Mouse (Mus musculus): ENCODE results near the gene Tbc1d4. TPM values are rescaled to one million over a fixed set of nuclear protein-coding genes. Genes with fewer than 3 reads are reported as not detected.

The Tbc1d4 gene
- total and polyA plus RNA-seq, 3 experiments, result 20.6 to 72.9 (median 71.0) TPM

GRCm38 (mm10) chr14:101654526-101654909 lies 45.5 kb upstream of the Tbc1d4 start:
- TF ChIP-seq MAX (IDR thresholded peaks at IDR 0.05; ENCODE audit: low read length), result no peak
- 0 out of 2 replicates have a peak, but pooled peaks have one; percentile 7 for TF ChIP-seq MXI1 (IDR thresholded peaks at IDR 0.05; ENCODE audit: low read depth, low read length)
- TF ChIP-seq E2F4 (IDR thresholded peaks at IDR 0.05; ENCODE audit: insufficient replicate concordance, low read depth, low read length), result no peak
- peak; percentile 30; the same call in 1 of the 2 replicates for TF ChIP-seq SIN3A (IDR thresholded peaks at IDR 0.05; ENCODE audit: low read length)
- Histone ChIP-seq H3K36me3 (replicated peaks in 1 of 2; ENCODE audit: control insufficient read depth in 1 of 2, insufficient read depth in 1 of 2, low read length in 1 of 2) (peaks cover 0 to 11% of the 10 kb centered on the region in 2 experiments), H3K79me2 (replicated peaks; ENCODE audit: control insufficient read depth, extremely low read depth, insufficient read depth, poor library complexity, severe bottlenecking) (peaks cover 15% of the 10 kb centered on the region), H3K4me3 (replicated peaks in 1 of 3; ENCODE audit: low read depth in 2 of 3, low read length in 2 of 3, poor library complexity in 1 of 3) (peak overlapping the region; percentile 78 to 82 (median 79)), H3K27ac (ENCODE audit: insufficient read depth, low read depth) (no peak overlapping the region), H3K9ac (ENCODE audit: insufficient read depth, low read depth) (peak overlapping the region; percentile 48), H3K27me3 (replicated peaks) (no peaks in the 10 kb centered on the region), H3K4me1 (ENCODE audit: control insufficient read depth in 1 of 2, insufficient read depth in 2 of 2) (peaks cover 3 to 41% of the 10 kb centered on the region in 2 experiments; a peak in 2 of 4 replicates), H3K4me2 (ENCODE audit: insufficient read depth, low read depth, poor library complexity, severe bottlenecking) (peak overlapping the region; percentile 65), H3K9me3 (replicated peaks; ENCODE audit: low read length) (no peaks in the 10 kb centered on the region)
- DNase-seq (ENCODE audit: extremely low read depth), result no peak
- dilution Hi-C loops (cut with MboI; ENCODE audit: extremely low pct_ligation_motif_present, extremely low pct_unique_long_range_greater_than_20kb, low sequenced_read_pairs) (no loop called here), in situ Hi-C loops (cut with MboI; ENCODE audit: low pct_ligation_motif_present, low pct_unique_long_range_greater_than_20kb, low sequenced_read_pairs) (no loop called here)

GRCm38 (mm10) chr14:101653581-101654525 lies 44.9 kb upstream of the Tbc1d4 start, which contains the start of gene Uchl3:
Gene Uchl3, plus strand, starts transcription at chr14:101653967.
- in situ Hi-C loops (cut with MboI; ENCODE audit: low pct_ligation_motif_present, low pct_unique_long_range_greater_than_20kb, low sequenced_read_pairs) (no loop called here), dilution Hi-C loops (cut with MboI; ENCODE audit: extremely low pct_ligation_motif_present, extremely low pct_unique_long_range_greater_than_20kb, low sequenced_read_pairs) (no loop called here)
- peak within 1 kb of the TSS; percentile 78 to 82 (median 79) for H3K4me3 ChIP-seq (replicated peaks in 1 of 3; ENCODE audit: low read depth in 2 of 3, low read length in 2 of 3, poor library complexity in 1 of 3)
- peak; percentile 96 for DNase-seq (ENCODE audit: extremely low read depth)
- H3K27ac ChIP-seq (ENCODE audit: insufficient read depth, low read depth), result peak within 1 kb of the TSS; percentile 23; the same call in 1 of the 2 replicates
- peaks cover 3 to 35% of the 10 kb centered on the region in 2 experiments; a peak in 2 of 4 replicates for H3K4me1 ChIP-seq (ENCODE audit: control insufficient read depth in 1 of 2, insufficient read depth in 2 of 2)
- peak within 1 kb of the TSS; percentile 48 for H3K9ac ChIP-seq (ENCODE audit: insufficient read depth, low read depth)
- peaks cover 0 to 4% of the 10 kb centered on the region in 2 experiments for H3K36me3 ChIP-seq (replicated peaks in 1 of 2; ENCODE audit: control insufficient read depth in 1 of 2, insufficient read depth in 1 of 2, low read length in 1 of 2)
- peaks cover 15% of the 10 kb centered on the region for H3K79me2 ChIP-seq (replicated peaks; ENCODE audit: control insufficient read depth, extremely low read depth, insufficient read depth, poor library complexity, severe bottlenecking)
- no peaks in the 10 kb centered on the region for H3K9me3 ChIP-seq (replicated peaks; ENCODE audit: low read length)
- H3K4me2 ChIP-seq (ENCODE audit: insufficient read depth, low read depth, poor library complexity, severe bottlenecking), result peak within 1 kb of the TSS; percentile 65
- H3K27me3 ChIP-seq (replicated peaks), result no peaks in the 10 kb centered on the region
- TF ChIP-seq JUND (conservative IDR thresholded peaks at IDR 0.05; ENCODE audit: low read depth, low read length) (no peak), CHD1 (IDR thresholded peaks at IDR 0.05; ENCODE audit: low read depth, low read length) (peak; percentile 100), MAZ (IDR thresholded peaks at IDR 0.05; ENCODE audit: low read depth, low read length) (peak; percentile 63; the same call in 1 of the 2 replicates), UBTF (IDR thresholded peaks at IDR 0.05; ENCODE audit: low read depth, low read length) (peak; percentile 13; the same call in 1 of the 2 replicates), TBP (conservative IDR thresholded peaks at IDR 0.05; ENCODE audit: low read depth, low read length) (0 out of 2 replicates have a peak, but pooled peaks have one; percentile 29), MYC (IDR thresholded peaks at IDR 0.05; ENCODE audit: low read depth, low read length) (peak; percentile 96), IRF4 (IDR thresholded peaks at IDR 0.05; ENCODE audit: low read depth, low read length) (peak; percentile 63), TCF12 (IDR thresholded peaks at IDR 0.05; ENCODE audit: low read depth, low read length) (peak; percentile 76; the same call in 1 of the 2 replicates), ZNF384 (IDR thresholded peaks at IDR 0.05; ENCODE audit: low read depth, low read length) (no peak), KAT2A (IDR thresholded peaks at IDR 0.05; ENCODE audit: insufficient replicate concordance, low read length) (0 out of 2 replicates have a peak, but pooled peaks have one; percentile 44), SMC3 (IDR thresholded peaks at IDR 0.05; ENCODE audit: low read depth, low read length) (peak; percentile 57), E2F4 (IDR thresholded peaks at IDR 0.05; ENCODE audit: insufficient replicate concordance, low read depth, low read length) (peak; percentile 56; the same call in 1 of the 2 replicates), SIN3A (IDR thresholded peaks at IDR 0.05; ENCODE audit: low read length) (peak; percentile 19), POLR2A (IDR thresholded peaks at IDR 0.05; ENCODE audit: low read depth, low read length) (peak; percentile 61), BHLHE40 (IDR thresholded peaks at IDR 0.05; ENCODE audit: low read depth, low read length) (no peak; the same call in 1 of the 2 replicates), HCFC1 (IDR thresholded peaks at IDR 0.05; ENCODE audit: low read depth, low read length) (peak; percentile 74), POLR2AphosphoS2 (IDR thresholded peaks at IDR 0.05; ENCODE audit: low read depth, low read length) (no peak; the same call in 1 of the 2 replicates), MAX (IDR thresholded peaks at IDR 0.05; ENCODE audit: low read length) (peak; percentile 91), ETS1 (conservative IDR thresholded peaks at IDR 0.05; ENCODE audit: low read depth, low read length) (0 out of 2 replicates have a peak, but pooled peaks have one; percentile 15), CHD2 (IDR thresholded peaks at IDR 0.05; ENCODE audit: low read length) (no peak), ZMIZ1 (IDR thresholded peaks at IDR 0.05; ENCODE audit: low read depth, low read length) (0 out of 2 replicates have a peak, but pooled peaks have one; percentile 37), ZC3H11A (IDR thresholded peaks at IDR 0.05; ENCODE audit: low read depth, low read length) (no peak), ELF1 (IDR thresholded peaks at IDR 0.05; ENCODE audit: low read depth, low read length) (peak; percentile 76), MXI1 (IDR thresholded peaks at IDR 0.05; ENCODE audit: low read depth, low read length) (peak; percentile 72), RCOR1 (conservative IDR thresholded peaks at IDR 0.05; ENCODE audit: low read depth, low read length) (0 out of 2 replicates have a peak, but pooled peaks have one; percentile 66), USF1 (IDR thresholded peaks at IDR 0.05; ENCODE audit: low read depth, low read length) (peak; percentile 33; the same call in 1 of the 2 replicates), NELFE (IDR thresholded peaks at IDR 0.05; ENCODE audit: low read depth, low read length) (peak; percentile 64), CTCF (conservative IDR thresholded peaks at IDR 0.05 in 1 of 2, IDR thresholded peaks at IDR 0.05 in 1 of 2; ENCODE audit: low read depth in 2 of 2, low read length in 2 of 2) (peak; percentile 88 to 90)

All from CH12.LX (cell line).